Mouse (Mus musculus): ENCODE measurements around the gene C1ql2.

C1ql2 gene

GRCm38 (mm10) chr1:120385029-120385571 is 44.7 kb downstream of the C1ql2 start:
- no peak for DNase-seq (ENCODE audit: low read depth, low spot score)

- no peak for DNase-seq (ENCODE audit: low read depth, low spot score)
Observed at GRCm38 (mm10) chr1:120389734-120390133, 49.4 kb downstream of the C1ql2 start.

- DNase-seq (ENCODE audit: low read depth, low spot score), result peak; percentile 1
Observed at GRCm38 (mm10) chr1:120390336-120390735, 50.0 kb downstream of the C1ql2 start.

Measured in skeletal muscle tissue, adult 2 months (tissue).